Mouse (Mus musculus) cortical plate, adult 2 months (tissue): ENCODE data around the gene Ceacam9. TPM values are rescaled to one million over a fixed set of nuclear protein-coding genes. Genes with fewer than 3 reads are reported as not detected.
A peak's percentile ranks its signal among the peaks of the same experiment; 100 is the strongest.

Experiments
- H3K27ac ChIP-seq: fragments of 200-500 bp; 2 replicates; pipeline ENCODE4 v1.5.1; 2012; ENCODE audit warnings: low read length, control low read depth, inconsistent platforms; ENCODE audit not compliant: insufficient read depth
- H3K4me1 ChIP-seq: fragments of 200-500 bp; 2 replicates; pipeline ENCODE4 v1.6.1; 2011; ENCODE audit warnings: low read length; ENCODE audit not compliant: control insufficient read depth, insufficient read depth
- H3K4me3 ChIP-seq: fragments of 200-500 bp; 2 replicates; pipeline ENCODE4 v1.5.1; 2011; ENCODE audit warnings: mild to moderate bottlenecking, low read length, control low read depth; ENCODE audit not compliant: insufficient read depth
- CTCF ChIP-seq: fragments of 200-500 bp; IDR thresholded peaks from 2 replicates; pipeline ENCODE4 v1.5.1; 2011; ENCODE audit warnings: mild to moderate bottlenecking, control low read depth, low read length; ENCODE audit not compliant: insufficient read depth; ENCODE audit errors: extremely low read depth
- POLR2A ChIP-seq: fragments of 200-500 bp; IDR thresholded peaks from 2 replicates; pipeline ENCODE4 v1.6.1; 2011; ENCODE audit warnings: mild to moderate bottlenecking, low read length, control low read depth; ENCODE audit not compliant: insufficient read depth; ENCODE audit errors: extremely low read depth
- polyA plus RNA-seq: library from polyadenylated mRNA; depleted of rRNA; stranded (reverse); fragments of >200 nt; gene quantifications from 2 replicates; pipeline ENCODE4 v1.2.3, GENCODE M21; 2012

The Ceacam9 gene
- polyA plus RNA-seq, 1 experiment, result 0.52 TPM

DNA sequence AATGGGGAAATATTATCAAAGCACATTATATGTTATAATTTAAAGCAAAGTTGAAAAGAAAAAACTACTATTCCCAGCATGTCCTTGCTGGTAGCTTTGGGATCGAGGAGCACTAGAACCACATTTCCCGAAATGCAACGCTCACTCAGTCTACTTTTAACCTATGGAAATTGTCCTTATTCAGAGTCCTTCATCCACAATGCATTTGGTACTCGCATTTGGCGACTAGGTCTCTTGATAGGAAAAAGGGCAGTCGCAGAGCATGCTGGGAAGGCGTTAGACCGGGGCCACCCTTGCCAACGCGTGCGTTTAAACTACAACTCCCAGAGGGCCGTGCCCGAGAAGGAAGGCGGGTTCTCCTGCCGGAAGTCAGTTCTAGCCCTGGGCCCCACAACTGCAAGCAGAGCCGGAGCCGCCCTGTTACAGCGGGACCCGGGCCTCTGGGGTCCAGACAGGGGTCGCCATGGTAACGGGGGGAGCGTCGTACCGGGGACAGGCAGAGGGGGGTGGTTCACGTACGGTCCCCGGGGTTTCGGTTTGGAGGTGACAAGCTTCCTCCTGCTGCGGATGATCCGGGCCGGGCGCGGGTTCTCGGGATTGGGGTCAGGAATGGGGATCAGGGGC lies 16.5 kb downstream of the Ceacam9 start, which contains the start of gene Ap2s1:
TSS of gene Ap2s1 (plus strand) at position 338 of the 624 bp plus-strand sequence.
- Histone ChIP-seq H3K27ac (no peak within 1 kb of the TSS; the same call in none of the 2 replicates), H3K4me3 (peak within 1 kb of the TSS; percentile 65), H3K4me1 (peaks cover 4% of the 10 kb centered on the region)
- TF ChIP-seq CTCF, result no peak
- TF ChIP-seq POLR2A, result peak; percentile 64

- TF ChIP-seq CTCF, result no peak
- no peak for TF ChIP-seq POLR2A
- no peak overlapping the region for H3K27ac ChIP-seq
- H3K4me3 ChIP-seq, result peak overlapping the region; percentile 65
- H3K4me1 ChIP-seq, result peaks cover 4% of the 10 kb centered on the region
Observed at GRCm38 (mm10) chr7:16739056-16739604, 17.4 kb downstream of the Ceacam9 start.

GRCm38 (mm10) chr7:16745373-16745772 lies 23.6 kb downstream of the Ceacam9 start:
- Histone ChIP-seq H3K4me3 (no peak overlapping the region), H3K27ac (peak overlapping the region; percentile 21; the same call in 1 of the 2 replicates), H3K4me1 (no peaks in the 10 kb centered on the region)
- TF ChIP-seq CTCF, result no peak
- TF ChIP-seq POLR2A, result no peak

DNA sequence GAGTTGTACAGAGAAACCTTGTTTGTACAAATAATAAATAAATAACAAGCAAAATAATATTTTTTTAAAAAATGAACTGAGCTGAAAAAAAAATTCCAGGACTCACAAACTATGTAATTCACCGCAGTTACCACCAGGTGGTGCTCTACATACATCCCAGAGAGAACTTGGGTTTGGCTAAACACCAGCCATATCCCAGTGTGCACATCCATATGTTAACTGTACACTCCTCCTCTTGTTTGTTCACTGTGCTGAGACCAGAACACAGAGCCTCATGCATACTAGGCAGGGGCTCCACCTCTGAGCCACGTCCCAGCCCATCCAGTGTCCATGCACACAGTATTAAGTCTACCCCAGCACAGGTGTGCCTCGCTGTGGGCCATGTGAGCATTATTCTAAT lies 24.4 kb downstream of the Ceacam9 start:
- Histone ChIP-seq H3K4me1 (no peaks in the 10 kb centered on the region), H3K27ac (no peak overlapping the region), H3K4me3 (no peak overlapping the region)
- TF ChIP-seq CTCF (peak; percentile 64), POLR2A (no peak)

- Histone ChIP-seq H3K4me1 (peaks cover 2% of the 10 kb centered on the region; the same call in 1 of the 2 replicates), H3K4me3 (no peak overlapping the region), H3K27ac (peak overlapping the region; percentile 32; the same call in 1 of the 2 replicates)
- TF ChIP-seq POLR2A (no peak), CTCF (no peak)
Observed at GRCm38 (mm10) chr7:16747656-16748055, 25.9 kb downstream of the Ceacam9 start.

GRCm38 (mm10) chr7:16752016-16752415 lies 30.3 kb downstream of the Ceacam9 start:
- Histone ChIP-seq H3K27ac (no peak overlapping the region), H3K4me3 (no peak overlapping the region), H3K4me1 (peaks cover 2% of the 10 kb centered on the region; the same call in 1 of the 2 replicates)
- TF ChIP-seq POLR2A (no peak), CTCF (no peak)

GRCm38 (mm10) chr7:16755362-16756017 lies 33.8 kb downstream of the Ceacam9 start:
- peaks cover 2% of the 10 kb centered on the region; the same call in 1 of the 2 replicates for H3K4me1 ChIP-seq
- H3K27ac ChIP-seq, result no peak overlapping the region
- H3K4me3 ChIP-seq, result no peak overlapping the region
- TF ChIP-seq POLR2A, result no peak
- no peak for TF ChIP-seq CTCF

- no peak for TF ChIP-seq POLR2A
- no peak for TF ChIP-seq CTCF
- Histone ChIP-seq H3K27ac (no peak overlapping the region), H3K4me1 (no peaks in the 10 kb centered on the region)
Observed at GRCm38 (mm10) chr7:16758872-16759574, 37.3 kb downstream of the Ceacam9 start.

DNA sequence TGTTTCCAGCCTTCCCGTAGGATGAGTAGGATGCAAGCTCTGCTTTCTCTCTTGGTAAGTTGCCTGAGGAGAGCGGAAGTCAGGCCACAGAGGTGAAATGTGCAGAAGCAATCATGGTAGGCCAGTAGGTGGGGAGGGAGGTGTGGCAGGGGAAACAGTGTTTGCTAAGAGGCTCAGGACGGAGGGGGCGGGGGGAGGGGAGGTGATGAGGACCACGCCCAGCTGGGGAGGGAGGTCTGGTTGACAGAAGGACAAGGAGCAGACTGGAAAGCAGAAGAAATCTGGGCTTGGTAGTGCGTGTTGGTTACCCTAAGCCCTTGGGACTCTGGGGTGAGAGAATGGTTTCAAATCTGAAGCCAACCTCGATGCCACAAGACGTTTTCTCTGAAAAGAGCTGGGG lies 38.6 kb downstream of the Ceacam9 start:
- H3K4me1 ChIP-seq, result no peaks in the 10 kb centered on the region
- no peak for TF ChIP-seq CTCF
- TF ChIP-seq POLR2A, result no peak
- H3K27ac ChIP-seq, result no peak overlapping the region
- no peak overlapping the region for H3K4me3 ChIP-seq

More at GRCm38 (mm10) chr7:16758872-16759574, 37.3 kb downstream of the Ceacam9 start:
- H3K4me3 ChIP-seq, result no peak overlapping the region

GRCm38 (mm10) chr7:16761005-16761481 lies 39.3 kb downstream of the Ceacam9 start:
- no peak overlapping the region for H3K4me3 ChIP-seq
- TF ChIP-seq CTCF (no peak), POLR2A (no peak)
- no peak overlapping the region for H3K27ac ChIP-seq
- no peaks in the 10 kb centered on the region for H3K4me1 ChIP-seq
